Mouse (Mus musculus) midbrain, postnatal 0 days (tissue): ENCODE results near the gene Crybg3. TPM values are rescaled to one million over a fixed set of nuclear protein-coding genes. Genes with fewer than 3 reads are reported as not detected.

Experiments
- ATAC-seq: fragments of 200-750 bp; cut with Nextera tagmentation; 2 replicates; pipeline ENCODE4 v1.8.0; 2017; ENCODE audit warnings: moderate number of reproducible peaks, mild to moderate bottlenecking, moderate TSS enrichment, moderate library complexity; ENCODE audit not compliant: low FRiP score
- DNase-seq: peaks from one replicate; pipeline ENCODE4 v3.0.0-alpha.2; 2015; ENCODE audit warnings: low spot score
- H3K27ac ChIP-seq: fragments of 300-500 bp; sonication (generic); 2 replicates; pipeline ENCODE4 v1.5.1; 2014; ENCODE audit warnings: low read depth, mild to moderate bottlenecking, low read length, mixed read lengths
- H3K27me3 ChIP-seq: fragments of 300-500 bp; sonication (generic); 2 replicates; pipeline ENCODE4 v1.6.1; 2014; ENCODE audit warnings: low read length, control low read depth, mixed read lengths; ENCODE audit not compliant: insufficient read depth
- H3K36me3 ChIP-seq: fragments of 300-500 bp; sonication (generic); 2 replicates; pipeline ENCODE4 v1.6.1; 2014; ENCODE audit warnings: low read length, control low read depth, mixed read lengths; ENCODE audit not compliant: insufficient read depth
- H3K4me1 ChIP-seq: fragments of 300-500 bp; sonication (generic); 2 replicates; pipeline ENCODE4 v1.6.1; 2014; ENCODE audit warnings: mild to moderate bottlenecking, control low read depth, antibody characterized with exemption, low read length, mixed read lengths; ENCODE audit not compliant: insufficient read depth
- H3K4me2 ChIP-seq: fragments of 300-500 bp; sonication (generic); 2 replicates; pipeline ENCODE4 v1.6.1; 2014; ENCODE audit warnings: low read depth, mild to moderate bottlenecking, low read length, mixed read lengths; ENCODE audit not compliant: poor library complexity, severe bottlenecking
- H3K4me3 ChIP-seq: fragments of 300-500 bp; sonication (generic); 2 replicates; pipeline ENCODE4 v1.5.1; 2014; ENCODE audit warnings: low read depth, mild to moderate bottlenecking, low read length, moderate library complexity
- H3K9ac ChIP-seq: fragments of 300-500 bp; sonication (generic); replicated peaks from 2 replicates; pipeline ENCODE4 v1.6.1; 2014; ENCODE audit warnings: mild to moderate bottlenecking, low read length, moderate library complexity, mixed read lengths; ENCODE audit not compliant: poor library complexity, severe bottlenecking
- H3K9me3 ChIP-seq: fragments of 300-500 bp; sonication (generic); 2 replicates; pipeline ENCODE4 v1.6.1; 2016; ENCODE audit warnings: low read length, control low read depth
- CTCF ChIP-seq: IDR thresholded peaks from 2 replicates; pipeline ENCODE4 v1.5.1; 2016; ENCODE audit warnings: antibody characterized with exemption, mild to moderate bottlenecking
- WGBS: fragments of 180-500 bp; shearing (Covaris S2); extraction: QIAGEN DNeasy Blood & Tissue Kit; methylation state at CpG from one replicate; pipeline ENCODE4 v1.1.7; 2014; 5-methylcytosine and 5-hydroxymethylcytosine counted together
- polyA plus RNA-seq: library from polyadenylated mRNA; unstranded; fragments of >200 nt; fragmentation: Nextera tagmentation; extraction: Ambion mirVana; gene quantifications from 2 replicates; pipeline ENCODE4 v1.2.1, GENCODE M21; 2015
- total RNA-seq: library from RNA; depleted of rRNA; stranded (reverse); fragments of >200 nt; gene quantifications from 2 replicates; pipeline ENCODE4 v1.2.3, GENCODE M21; 2014; rRNA removed

Crybg3 gene
- total RNA-seq (3.3 and 4.0 TPM in 2 replicates), polyA plus RNA-seq (0.69 and 1.1 TPM in 2 replicates)

DNA sequence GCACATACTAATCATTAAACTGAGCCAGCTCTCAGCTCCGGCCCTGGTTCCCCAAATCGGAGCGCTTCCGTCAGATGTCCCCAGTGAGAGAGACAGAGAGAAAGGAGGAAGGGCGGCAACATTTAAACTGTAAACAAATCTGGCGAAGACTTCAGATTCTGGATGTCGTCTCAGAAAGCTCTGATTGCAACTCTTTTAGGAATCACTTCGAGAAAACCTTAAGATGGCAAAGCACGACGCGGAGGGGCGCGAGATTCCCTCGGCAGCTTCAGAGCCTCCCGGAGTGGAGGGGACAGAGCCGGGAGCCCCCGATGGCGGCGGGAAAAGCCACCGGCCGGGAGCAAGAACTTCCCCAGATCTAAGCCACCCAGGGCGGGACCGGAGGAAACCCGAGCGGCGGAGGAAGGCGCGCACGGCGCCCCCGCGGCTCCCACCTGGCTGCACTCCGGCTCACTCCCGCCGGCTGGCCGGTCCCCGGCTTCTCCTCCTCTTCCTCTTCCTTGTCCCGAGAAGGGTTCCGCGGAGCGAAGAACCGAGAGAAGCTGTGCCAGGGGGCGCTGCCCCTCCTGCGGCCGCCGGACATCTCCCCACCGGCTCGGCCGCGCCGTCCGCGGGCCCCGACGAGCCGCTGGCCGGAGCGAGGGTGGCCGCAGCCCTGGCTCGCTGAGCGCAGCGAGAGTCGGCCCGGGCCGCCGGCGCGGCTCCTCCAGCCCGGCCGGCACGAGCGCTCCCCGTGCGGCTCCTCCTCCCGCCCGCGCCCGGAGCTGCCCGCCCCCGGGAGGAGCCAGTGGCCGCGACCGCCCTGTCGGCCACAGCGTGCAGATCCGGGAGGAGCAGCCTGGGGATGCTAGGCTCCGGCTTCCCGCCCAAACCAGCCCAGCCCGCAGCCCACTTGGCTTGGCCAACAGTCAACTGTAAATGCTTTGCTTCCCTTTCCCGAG lies at the start of gene Crybg3:
Gene Crybg3, minus strand, starts transcription at position 669 of the 941 bp plus-strand sequence.
- under 1% methylated on average over 66 of the region's 90 CpGs for WGBS
- Histone ChIP-seq H3K27ac (peak within 1 kb of the TSS; percentile 1; the same call in 1 of the 2 replicates), H3K4me1 (no peaks in the 10 kb centered on the region), H3K9ac (peak within 1 kb of the TSS; percentile 66), H3K27me3 (no peaks in the 10 kb centered on the region), H3K4me2 (peak within 1 kb of the TSS; percentile 95), H3K9me3 (no peaks in the 10 kb centered on the region), H3K36me3 (no peaks in the 10 kb centered on the region), H3K4me3 (peak within 1 kb of the TSS; percentile 64)
- DNase-seq, result peak; percentile 50
- peak; percentile 83 for ATAC-seq
- no peak for TF ChIP-seq CTCF

GRCm38 (mm10) chr16:59643766-59644165 lies 43.0 kb upstream of the Crybg3 start:
- no peak for TF ChIP-seq CTCF
- 47% methylated on average over 2 of the region's 2 CpGs for WGBS
- H3K27ac ChIP-seq, result no peak overlapping the region
- H3K9ac ChIP-seq, result no peak overlapping the region
- H3K27me3 ChIP-seq, result no peaks in the 10 kb centered on the region
- no peak overlapping the region for H3K4me3 ChIP-seq
- no peak overlapping the region for H3K4me2 ChIP-seq
- DNase-seq, result no peak
- no peaks in the 10 kb centered on the region for H3K4me1 ChIP-seq
- H3K36me3 ChIP-seq, result no peaks in the 10 kb centered on the region
- H3K9me3 ChIP-seq, result no peaks in the 10 kb centered on the region
- no peak for ATAC-seq

- no peak overlapping the region; the same call in 1 of the 2 replicates for H3K9ac ChIP-seq
- 96% methylated on average over 3 of the region's 3 CpGs for WGBS
- DNase-seq, result no peak
- no peaks in the 10 kb centered on the region for H3K27me3 ChIP-seq
- no peak for ATAC-seq
- H3K36me3 ChIP-seq, result no peaks in the 10 kb centered on the region
- no peaks in the 10 kb centered on the region for H3K9me3 ChIP-seq
- no peak for TF ChIP-seq CTCF
- peak overlapping the region; percentile 51; the same call in 1 of the 2 replicates for H3K4me2 ChIP-seq
- peak overlapping the region; percentile 59; the same call in 1 of the 2 replicates for H3K4me3 ChIP-seq
- H3K4me1 ChIP-seq, result no peaks in the 10 kb centered on the region
- H3K27ac ChIP-seq, result 0 out of 2 replicates have a peak overlapping the region, but pooled peaks have one; percentile 98
These were observed 39.2 kb upstream of the Crybg3 start for GRCm38 (mm10) chr16:59639985-59640384.

- Histone ChIP-seq H3K9ac (peak within 1 kb of the TSS; percentile 83), H3K4me1 (no peaks in the 10 kb centered on the region), H3K4me3 (peak within 1 kb of the TSS; percentile 59), H3K36me3 (no peaks in the 10 kb centered on the region), H3K27ac (peak within 1 kb of the TSS; percentile 98), H3K27me3 (no peaks in the 10 kb centered on the region), H3K4me2 (peak within 1 kb of the TSS; percentile 51), H3K9me3 (no peaks in the 10 kb centered on the region)
- no peak for TF ChIP-seq CTCF
- ATAC-seq, result peak; percentile 98
- DNase-seq, result peak; percentile 97
- under 1% methylated on average over 43 of the region's 46 CpGs for WGBS
These were observed 38.4 kb upstream of the Crybg3 start, which contains the start of gene Arl6 for GRCm38 (mm10) chr16:59639102-59639691. TSS of gene Arl6 (minus strand) at chr16:59639391.

DNA sequence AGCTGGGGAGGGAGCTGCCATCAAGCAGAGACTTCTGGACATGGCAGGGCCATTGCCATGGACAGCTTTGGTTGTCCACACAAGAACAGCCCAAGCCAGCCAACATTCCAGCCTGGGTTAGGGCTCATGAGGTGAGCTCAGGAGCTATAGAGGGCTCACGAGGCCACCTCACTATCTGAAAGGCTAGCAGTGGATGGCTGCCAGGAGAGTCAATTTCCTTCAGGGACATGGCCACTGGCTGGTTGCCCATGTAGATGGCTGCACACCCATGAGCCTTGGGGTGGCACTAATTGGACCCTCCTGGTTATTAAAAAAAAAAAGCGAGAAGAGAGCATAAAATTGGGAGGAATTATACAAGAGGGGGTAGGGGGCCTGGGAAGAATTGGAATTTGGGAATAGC lies 33.8 kb upstream of the Crybg3 start:
- Histone ChIP-seq H3K36me3 (no peaks in the 10 kb centered on the region; the same call in 1 of the 2 replicates), H3K9me3 (no peaks in the 10 kb centered on the region), H3K9ac (no peak overlapping the region), H3K4me1 (no peaks in the 10 kb centered on the region), H3K27me3 (no peaks in the 10 kb centered on the region), H3K4me3 (no peak overlapping the region), H3K27ac (no peak overlapping the region), H3K4me2 (no peak overlapping the region)
- DNase-seq (no peak), ATAC-seq (no peak)
- 82% methylated on average over 2 of the region's 2 CpGs for WGBS
- TF ChIP-seq CTCF, result no peak

- no peak for TF ChIP-seq CTCF
- 99% methylated on average over 2 of the region's 2 CpGs for WGBS
- H3K4me2 ChIP-seq, result no peak overlapping the region
These were observed 20.8 kb upstream of the Crybg3 start for GRCm38 (mm10) chr16:59621554-59621953.

More at GRCm38 (mm10) chr16:59621554-59621953, 20.8 kb upstream of the Crybg3 start:
- Histone ChIP-seq H3K27me3 (no peaks in the 10 kb centered on the region), H3K36me3 (no peaks in the 10 kb centered on the region), H3K4me3 (no peak overlapping the region), H3K9ac (no peak overlapping the region), H3K27ac (no peak overlapping the region), H3K4me1 (no peaks in the 10 kb centered on the region), H3K9me3 (no peaks in the 10 kb centered on the region)
- ATAC-seq (no peak), DNase-seq (no peak)
